Mouse (Mus musculus) kidney, embryonic 16.5 days (tissue): ENCODE results near the gene Atg16l2. TPM values are rescaled to one million over a fixed set of nuclear protein-coding genes. Genes with fewer than 3 reads are reported as not detected.
A peak's percentile ranks its signal among the peaks of the same experiment; 100 is the strongest.

ENCODE experiments used
- ATAC-seq: fragments of 200-750 bp; cut with Nextera tagmentation; 2 replicates; pipeline ENCODE4 v1.8.0; 2017; ENCODE audit warnings: moderate TSS enrichment; ENCODE audit not compliant: low FRiP score, low TSS enrichment
- H3K27ac ChIP-seq: fragments of 300-500 bp; sonication (generic); 2 replicates; pipeline ENCODE4 v1.5.1; 2014; ENCODE audit warnings: low read length
- H3K27me3 ChIP-seq: fragments of 300-500 bp; sonication (generic); 2 replicates; pipeline ENCODE4 v1.6.1; 2014; ENCODE audit warnings: low read length, control low read depth, mixed read lengths; ENCODE audit not compliant: insufficient read depth
- H3K36me3 ChIP-seq: fragments of 300-500 bp; sonication (generic); 2 replicates; pipeline ENCODE4 v1.6.1; 2014; ENCODE audit warnings: low read length, control low read depth, mixed read lengths; ENCODE audit not compliant: insufficient read depth
- H3K4me1 ChIP-seq: fragments of 300-500 bp; sonication (generic); 2 replicates; pipeline ENCODE4 v1.6.1; 2014; ENCODE audit warnings: low read length, control low read depth, mixed read lengths; ENCODE audit not compliant: insufficient read depth
- H3K4me2 ChIP-seq: fragments of 300-500 bp; sonication (generic); replicated peaks from 2 replicates; pipeline ENCODE4 v1.6.1; 2014; ENCODE audit warnings: low read depth, low read length
- H3K4me3 ChIP-seq: fragments of 300-500 bp; sonication (generic); 2 replicates; pipeline ENCODE4 v1.5.1; 2014; ENCODE audit warnings: mild to moderate bottlenecking, low read length
- H3K9ac ChIP-seq: fragments of 300-500 bp; sonication (generic); replicated peaks from 2 replicates; pipeline ENCODE4 v1.6.1; 2014; ENCODE audit warnings: low read length
- H3K9me3 ChIP-seq: fragments of 300-500 bp; sonication (generic); 2 replicates; pipeline ENCODE4 v1.6.1; 2016; ENCODE audit warnings: low read length, control low read depth
- WGBS: fragments of 180-500 bp; shearing (Covaris S2); extraction: QIAGEN DNeasy Blood & Tissue Kit; methylation state at CpG from one replicate; pipeline ENCODE4 v1.1.7; 2014; 5-methylcytosine and 5-hydroxymethylcytosine counted together
- polyA plus RNA-seq: library from polyadenylated mRNA; unstranded; fragments of >200 nt; fragmentation: Nextera tagmentation; extraction: Ambion mirVana; gene quantifications from 2 replicates; pipeline ENCODE4 v1.2.1, GENCODE M21; 2015

Gene Atg16l2
- polyA plus RNA-seq, 1 experiment from 2014 or later, result 23.7 TPM

- peak overlapping the region; percentile 45 for H3K4me3 ChIP-seq
- WGBS, result 10% methylated on average over 35 of the region's 35 CpGs
- no peak overlapping the region for H3K27ac ChIP-seq
- H3K4me2 ChIP-seq, result peak overlapping the region; percentile 75
- H3K36me3 ChIP-seq, result no peaks in the 10 kb centered on the region; the same call in 1 of the 2 replicates
- no peaks in the 10 kb centered on the region for H3K9me3 ChIP-seq
- peak; percentile 78 for ATAC-seq
- peak overlapping the region; percentile 65 for H3K9ac ChIP-seq
- peaks cover 18% of the 10 kb centered on the region for H3K4me1 ChIP-seq
- 0 out of 2 replicates have a peak, but pooled peaks cover 10% of the 10 kb centered on the region for H3K27me3 ChIP-seq
Observed at GRCm38 (mm10) chr7:101296252-101297022, 5.6 kb downstream of the Atg16l2 start.

GRCm38 (mm10) chr7:101295438-101295837 is 6.6 kb downstream of the Atg16l2 start:
- 33% methylated on average over 1 of the region's 1 CpGs for WGBS
- no peak for ATAC-seq
- no peaks in the 10 kb centered on the region for H3K9me3 ChIP-seq
- no peak overlapping the region for H3K27ac ChIP-seq
- H3K4me1 ChIP-seq, result peaks cover 11% of the 10 kb centered on the region
- no peak overlapping the region for H3K4me2 ChIP-seq
- no peaks in the 10 kb centered on the region; the same call in 1 of the 2 replicates for H3K36me3 ChIP-seq
- H3K4me3 ChIP-seq, result no peak overlapping the region
- 0 out of 2 replicates have a peak, but pooled peaks cover 10% of the 10 kb centered on the region for H3K27me3 ChIP-seq
- no peak overlapping the region for H3K9ac ChIP-seq

DNA sequence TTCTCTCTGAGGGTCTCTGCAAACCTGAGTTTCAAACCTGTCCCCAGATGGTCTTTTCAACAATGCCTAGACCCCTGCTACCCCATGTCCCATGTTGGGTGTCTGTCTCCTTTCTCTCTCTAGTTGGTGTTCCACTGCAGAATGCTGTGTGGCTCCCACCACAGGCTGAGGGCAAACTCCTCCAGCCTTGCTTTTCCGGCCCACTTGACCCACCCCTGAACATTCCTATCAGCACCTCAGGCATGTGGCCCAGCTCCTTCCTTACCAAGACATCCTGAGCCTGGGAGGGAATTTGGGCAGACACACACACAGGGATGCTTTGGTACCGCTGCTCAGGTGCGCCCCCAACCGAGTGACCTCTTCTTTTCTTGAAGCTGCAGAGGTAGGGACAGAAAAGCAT is 8.4 kb downstream of the Atg16l2 start:
- H3K4me3 ChIP-seq, result no peak overlapping the region
- H3K4me1 ChIP-seq, result peaks cover 11% of the 10 kb centered on the region
- no peaks in the 10 kb centered on the region for H3K9me3 ChIP-seq
- no peak overlapping the region for H3K9ac ChIP-seq
- H3K4me2 ChIP-seq, result no peak overlapping the region
- H3K27me3 ChIP-seq, result no peaks in the 10 kb centered on the region
- H3K36me3 ChIP-seq, result peaks cover 6% of the 10 kb centered on the region
- 62% methylated on average over 4 of the region's 4 CpGs for WGBS
- no peak overlapping the region for H3K27ac ChIP-seq
- ATAC-seq, result no peak

- ATAC-seq, result no peak
- H3K9me3 ChIP-seq, result no peaks in the 10 kb centered on the region
- H3K9ac ChIP-seq, result no peak overlapping the region
- WGBS, result 45% methylated on average over 4 of the region's 4 CpGs
- no peak overlapping the region for H3K4me2 ChIP-seq
- no peaks in the 10 kb centered on the region for H3K27me3 ChIP-seq
- peaks cover 6% of the 10 kb centered on the region for H3K36me3 ChIP-seq
- H3K27ac ChIP-seq, result no peak overlapping the region
- H3K4me3 ChIP-seq, result no peak overlapping the region
- H3K4me1 ChIP-seq, result peaks cover 11% of the 10 kb centered on the region
Observed at GRCm38 (mm10) chr7:101293138-101293537, 8.9 kb downstream of the Atg16l2 start.

DNA sequence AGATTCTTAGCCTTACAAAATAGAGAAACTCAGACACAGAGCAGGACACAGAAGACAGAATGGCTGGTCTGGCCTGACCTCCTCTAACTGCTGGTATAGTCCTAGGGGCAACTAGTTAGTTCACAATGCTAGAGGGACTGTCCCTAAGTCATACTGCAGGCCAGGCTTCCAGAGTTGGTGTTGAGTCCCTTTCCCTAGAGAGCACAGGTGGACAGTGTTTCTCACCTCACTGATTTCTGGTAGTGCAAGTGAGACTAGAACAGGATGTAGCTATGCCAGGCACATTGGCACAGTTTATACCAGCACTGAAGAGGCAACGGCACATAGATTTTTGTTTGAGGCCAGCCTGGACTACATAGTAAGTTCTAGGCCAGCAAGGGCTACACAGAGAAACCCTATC is 9.4 kb downstream of the Atg16l2 start:
- Histone ChIP-seq H3K27ac (no peak overlapping the region), H3K4me3 (no peak overlapping the region), H3K27me3 (no peaks in the 10 kb centered on the region), H3K36me3 (peaks cover 6% of the 10 kb centered on the region), H3K9me3 (no peaks in the 10 kb centered on the region), H3K4me1 (peaks cover 11% of the 10 kb centered on the region), H3K9ac (no peak overlapping the region), H3K4me2 (no peak overlapping the region)
- 94% methylated on average over 1 of the region's 1 CpGs for WGBS
- no peak for ATAC-seq

- Histone ChIP-seq H3K36me3 (peaks cover 6% of the 10 kb centered on the region), H3K9me3 (no peaks in the 10 kb centered on the region), H3K4me2 (no peak overlapping the region), H3K4me1 (peaks cover 10% of the 10 kb centered on the region), H3K4me3 (no peak overlapping the region), H3K9ac (no peak overlapping the region), H3K27ac (no peak overlapping the region), H3K27me3 (no peaks in the 10 kb centered on the region)
- ATAC-seq, result no peak
- 68% methylated on average over 4 of the region's 4 CpGs for WGBS
Observed at GRCm38 (mm10) chr7:101292086-101292485, 10.0 kb downstream of the Atg16l2 start.

DNA sequence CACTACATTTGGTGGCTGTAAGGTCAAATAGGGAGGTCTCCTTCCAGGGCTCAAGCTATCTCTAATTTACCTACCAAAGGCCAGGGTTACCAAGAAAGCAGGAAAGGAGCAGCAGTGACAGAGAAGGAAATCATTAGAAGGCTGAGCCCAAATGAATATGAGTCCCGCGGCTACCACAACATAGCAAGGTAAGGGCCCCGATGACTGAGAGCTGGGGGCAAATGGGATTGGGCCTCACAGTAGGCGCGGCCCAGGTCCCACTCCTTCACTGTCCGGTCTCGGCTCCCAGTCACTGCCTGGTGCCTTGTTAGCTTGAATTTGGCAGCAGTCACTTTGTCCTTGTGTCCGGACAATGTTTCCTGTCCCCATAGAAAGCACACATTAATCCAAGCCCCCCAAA is 10.4 kb downstream of the Atg16l2 start:
- no peak overlapping the region for H3K9ac ChIP-seq
- WGBS, result 93% methylated on average over 8 of the region's 8 CpGs
- no peak overlapping the region for H3K27ac ChIP-seq
- no peak for ATAC-seq
- no peak overlapping the region for H3K4me2 ChIP-seq
- H3K36me3 ChIP-seq, result peaks cover 6% of the 10 kb centered on the region
- H3K9me3 ChIP-seq, result no peaks in the 10 kb centered on the region
- no peaks in the 10 kb centered on the region for H3K27me3 ChIP-seq
- H3K4me1 ChIP-seq, result peaks cover 6% of the 10 kb centered on the region; the same call in 1 of the 2 replicates
- no peak overlapping the region for H3K4me3 ChIP-seq

- no peak for ATAC-seq
- Histone ChIP-seq H3K9ac (no peak overlapping the region), H3K4me3 (no peak overlapping the region), H3K27ac (no peak overlapping the region), H3K9me3 (no peaks in the 10 kb centered on the region), H3K4me2 (no peak overlapping the region), H3K27me3 (no peaks in the 10 kb centered on the region), H3K4me1 (peaks cover 2% of the 10 kb centered on the region; the same call in 1 of the 2 replicates), H3K36me3 (peaks cover 6% of the 10 kb centered on the region)
- WGBS, result 92% methylated on average over 5 of the region's 5 CpGs
Observed at GRCm38 (mm10) chr7:101291211-101291610, 10.8 kb downstream of the Atg16l2 start.

- no peaks in the 10 kb centered on the region for H3K4me1 ChIP-seq
- no peak overlapping the region for H3K4me2 ChIP-seq
- H3K27me3 ChIP-seq, result no peaks in the 10 kb centered on the region
- WGBS, result 87% methylated on average over 10 of the region's 10 CpGs
- no peaks in the 10 kb centered on the region for H3K9me3 ChIP-seq
- peaks cover 11% of the 10 kb centered on the region for H3K36me3 ChIP-seq
- no peak for ATAC-seq
- H3K27ac ChIP-seq, result no peak overlapping the region
- no peak overlapping the region for H3K9ac ChIP-seq
- H3K4me3 ChIP-seq, result no peak overlapping the region
Observed at GRCm38 (mm10) chr7:101290401-101290800, 11.7 kb downstream of the Atg16l2 start.

DNA sequence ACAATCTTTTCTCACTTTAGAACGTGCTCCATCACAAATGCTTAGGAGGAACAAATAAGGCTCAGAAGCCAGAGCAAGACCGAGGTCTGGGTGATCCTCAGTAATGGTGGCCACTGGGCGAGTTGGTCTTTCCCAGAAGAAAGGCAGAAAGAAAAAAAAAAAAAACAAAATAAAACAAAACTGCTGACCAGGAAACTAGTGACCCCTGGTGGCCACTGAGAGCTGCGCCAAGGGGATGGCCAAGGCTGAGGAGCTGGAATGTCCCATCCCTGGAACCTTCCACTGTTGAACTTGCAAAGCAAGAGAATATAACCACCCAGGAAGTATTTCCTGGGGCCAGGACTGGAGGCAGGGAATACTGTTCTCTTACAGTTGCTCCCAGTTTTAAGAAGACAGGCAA is 13.6 kb downstream of the Atg16l2 start:
- Histone ChIP-seq H3K27me3 (no peaks in the 10 kb centered on the region), H3K9ac (no peak overlapping the region), H3K4me3 (no peak overlapping the region), H3K36me3 (peaks cover 16% of the 10 kb centered on the region), H3K4me1 (no peaks in the 10 kb centered on the region), H3K27ac (0 out of 2 replicates have a peak overlapping the region, but pooled peaks have one; percentile 10), H3K4me2 (no peak overlapping the region), H3K9me3 (no peaks in the 10 kb centered on the region)
- no peak for ATAC-seq
- WGBS, result 36% methylated on average over 4 of the region's 4 CpGs
